Mouse (Mus musculus) liver, embryonic 14.5 days (tissue): ENCODE measurements around the gene AI854703. TPM values are rescaled to one million over a fixed set of nuclear protein-coding genes. Genes with fewer than 3 reads are reported as not detected.
"Not testable (repeated sequence)": the region's sequence is repeated elsewhere in the genome, so short reads cannot be mapped to it uniquely, and the experiment has no call there.

ENCODE experiments used
- ATAC-seq: fragments of 200-750 bp; cut with Nextera tagmentation; 2 replicates; pipeline ENCODE4 v1.8.0; 2017; ENCODE audit warnings: moderate number of reproducible peaks, mild to moderate bottlenecking, moderate library complexity; ENCODE audit not compliant: insufficient read depth
- DNase-seq, 3 experiments: peaks; one replicate each; pipeline ENCODE4 v3.0.0-alpha.2; 2012 to 2013; ENCODE audit warnings: low read depth in 3 of 3, low spot score in 3 of 3
- H3K27ac ChIP-seq: fragments of 300-500 bp; sonication (generic); 2 replicates; pipeline ENCODE4 v1.5.1; 2014; ENCODE audit warnings: moderate library complexity, mild to moderate bottlenecking, control low read depth, inconsistent platforms
- H3K27me3 ChIP-seq: fragments of 300-500 bp; sonication (generic); 2 replicates; pipeline ENCODE4 v1.6.1; 2014; ENCODE audit warnings: mild to moderate bottlenecking, low read length, moderate library complexity; ENCODE audit not compliant: control insufficient read depth, insufficient read depth
- H3K36me3 ChIP-seq: fragments of 300-500 bp; sonication (generic); replicated peaks from 2 replicates; pipeline ENCODE4 v1.6.1; 2014; ENCODE audit warnings: low read depth; ENCODE audit not compliant: control insufficient read depth, insufficient read depth
- H3K4me1 ChIP-seq, 2 experiments: fragments of 200-500 bp in 1 of 2; fragments of 300-500 bp in 1 of 2; sonication (generic) in 1 of 2; replicated peaks; 2 replicates each; pipeline ENCODE4 v1.6.1; 2012 to 2014; ENCODE audit warnings: antibody characterized with exemption in 1 of 2, inconsistent platforms in 1 of 2, low read length in 1 of 2; ENCODE audit not compliant: control insufficient read depth in 2 of 2, insufficient read depth in 2 of 2
- H3K4me2 ChIP-seq: fragments of 300-500 bp; sonication (generic); 2 replicates; pipeline ENCODE4 v1.6.1; 2014; ENCODE audit warnings: low read depth, mild to moderate bottlenecking, control low read depth, moderate library complexity
- H3K4me3 ChIP-seq, 2 experiments: fragments of 200-500 bp in 1 of 2; fragments of 300-500 bp in 1 of 2; sonication (generic) in 1 of 2; 2 replicates each; pipeline ENCODE4 v1.5.1; 2012 to 2014; ENCODE audit warnings: low read depth in 2 of 2, low read length in 2 of 2, mild to moderate bottlenecking in 2 of 2, control low read depth in 1 of 2, inconsistent platforms in 1 of 2, moderate library complexity in 1 of 2; ENCODE audit not compliant: insufficient read depth in 1 of 2
- H3K9ac ChIP-seq: fragments of 300-500 bp; sonication (generic); replicated peaks from 2 replicates; pipeline ENCODE4 v1.6.1; 2014; ENCODE audit warnings: mild to moderate bottlenecking, control low read depth, moderate library complexity
- H3K9me3 ChIP-seq: fragments of 300-500 bp; sonication (generic); 2 replicates; pipeline ENCODE4 v1.6.1; 2016; ENCODE audit warnings: low read length, mixed read lengths; ENCODE audit not compliant: control insufficient read depth
- CTCF ChIP-seq: IDR thresholded peaks from 2 replicates; pipeline ENCODE4 v1.5.1; 2016; ENCODE audit warnings: antibody characterized with exemption, low read depth, control low read depth
- EP300 ChIP-seq: IDR thresholded peaks from 2 replicates; pipeline ENCODE4 v1.6.1; 2016; ENCODE audit warnings: antibody characterized with exemption, low read depth
- WGBS: fragments of 180-500 bp; shearing (Covaris S2); extraction: QIAGEN DNeasy Blood & Tissue Kit; methylation state at CpG from one replicate; pipeline ENCODE4 v1.1.7; 2014; ENCODE audit not compliant: insufficient replicate concordance; 5-methylcytosine and 5-hydroxymethylcytosine counted together
- polyA plus RNA-seq, 2 experiments: library from polyadenylated mRNA; depleted of rRNA in 1 of 2; stranded (reverse) in 1 of 2; unstranded in 1 of 2; fragments of >200 nt; fragmentation: Nextera tagmentation in 1 of 2; extraction: Ambion mirVana in 1 of 2; gene quantifications; 2 replicates each; pipeline versions ENCODE4 v1.2.1 to v1.2.3; 2012 to 2014

Gene AI854703
- polyA plus RNA-seq, 2 experiments, result 0.06 to 0.31 TPM

DNA sequence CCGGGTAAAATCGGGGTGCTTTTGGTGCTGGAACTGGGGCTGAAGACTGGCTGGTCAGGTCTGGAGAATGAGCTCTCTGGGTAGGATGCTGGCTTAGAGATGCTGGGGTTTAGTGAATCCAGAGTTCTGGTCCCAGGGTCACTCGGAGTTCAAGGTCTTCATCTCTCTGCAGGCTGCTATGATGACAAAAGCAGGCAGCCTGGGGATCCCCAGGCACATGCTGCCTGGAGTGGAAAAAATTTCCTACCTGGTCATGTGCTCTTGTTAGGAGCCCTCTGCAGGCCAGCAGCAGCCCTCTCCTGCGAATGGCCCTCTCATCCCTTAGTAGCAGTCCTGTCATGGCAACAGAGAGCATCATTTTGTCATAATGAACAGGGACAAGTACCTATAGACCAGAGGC is 13.1 kb upstream of the AI854703 start:
- ATAC-seq (no peak), DNase-seq (no peak)
- no peak overlapping the region for H3K4me3 ChIP-seq
- H3K9ac ChIP-seq, result no peak overlapping the region
- no peaks in the 10 kb centered on the region for H3K36me3 ChIP-seq
- H3K27ac ChIP-seq, result no peak overlapping the region
- H3K4me2 ChIP-seq, result no peak overlapping the region
- H3K27me3 ChIP-seq, result no peaks in the 10 kb centered on the region
- H3K9me3 ChIP-seq, result no peaks in the 10 kb centered on the region
- no peaks in the 10 kb centered on the region; a peak in 1 of 4 replicates for H3K4me1 ChIP-seq
- TF ChIP-seq EP300 (no peak), CTCF (no peak)
- 65% methylated on average over 4 of the region's 4 CpGs for WGBS

DNA sequence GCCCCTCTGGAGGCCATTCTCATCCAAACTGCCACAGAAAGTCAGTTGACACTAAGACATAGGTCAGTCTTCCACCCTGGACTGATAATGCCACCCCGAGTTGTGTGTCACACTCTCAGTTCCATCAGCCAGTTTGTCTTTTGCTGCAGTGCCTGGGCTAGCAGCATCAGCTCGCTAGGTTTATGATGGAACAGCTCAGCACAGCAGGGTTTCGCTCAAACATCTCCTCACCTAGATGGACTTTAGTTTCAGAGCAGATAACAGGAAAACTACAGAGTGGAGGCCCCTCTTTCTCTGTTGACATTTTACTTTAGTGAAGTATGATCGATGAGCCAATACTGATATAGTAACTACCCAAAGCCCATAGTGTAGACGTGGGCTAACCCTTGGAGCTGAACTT is 11.8 kb upstream of the AI854703 start:
- H3K27ac ChIP-seq, result no peak overlapping the region
- ATAC-seq (no peak), DNase-seq (no peak)
- TF ChIP-seq EP300 (no peak), CTCF (no peak)
- WGBS, result 59% methylated on average over 5 of the region's 5 CpGs
- H3K36me3 ChIP-seq, result no peaks in the 10 kb centered on the region
- H3K27me3 ChIP-seq, result no peaks in the 10 kb centered on the region
- H3K4me3 ChIP-seq, result no peak overlapping the region
- H3K9ac ChIP-seq, result no peak overlapping the region
- no peaks in the 10 kb centered on the region for H3K9me3 ChIP-seq
- no peak overlapping the region for H3K4me2 ChIP-seq
- H3K4me1 ChIP-seq, result no peaks in the 10 kb centered on the region; a peak in 1 of 4 replicates

GRCm38 (mm10) chr6:48620031-48620430 is 6.5 kb upstream of the AI854703 start:
- H3K9ac ChIP-seq, result no peak overlapping the region
- H3K4me2 ChIP-seq, result no peak overlapping the region
- H3K4me1 ChIP-seq, result no peaks in the 10 kb centered on the region; a peak in 1 of 4 replicates
- WGBS, result 90% methylated on average over 30 of the region's 30 CpGs
- no peaks in the 10 kb centered on the region for H3K36me3 ChIP-seq
- no peaks in the 10 kb centered on the region for H3K9me3 ChIP-seq
- DNase-seq (no peak), ATAC-seq (no peak)
- H3K27me3 ChIP-seq, result no peaks in the 10 kb centered on the region
- H3K4me3 ChIP-seq, result no peak overlapping the region
- no peak for TF ChIP-seq EP300
- TF ChIP-seq CTCF, result no peak
- H3K27ac ChIP-seq, result no peak overlapping the region

DNA sequence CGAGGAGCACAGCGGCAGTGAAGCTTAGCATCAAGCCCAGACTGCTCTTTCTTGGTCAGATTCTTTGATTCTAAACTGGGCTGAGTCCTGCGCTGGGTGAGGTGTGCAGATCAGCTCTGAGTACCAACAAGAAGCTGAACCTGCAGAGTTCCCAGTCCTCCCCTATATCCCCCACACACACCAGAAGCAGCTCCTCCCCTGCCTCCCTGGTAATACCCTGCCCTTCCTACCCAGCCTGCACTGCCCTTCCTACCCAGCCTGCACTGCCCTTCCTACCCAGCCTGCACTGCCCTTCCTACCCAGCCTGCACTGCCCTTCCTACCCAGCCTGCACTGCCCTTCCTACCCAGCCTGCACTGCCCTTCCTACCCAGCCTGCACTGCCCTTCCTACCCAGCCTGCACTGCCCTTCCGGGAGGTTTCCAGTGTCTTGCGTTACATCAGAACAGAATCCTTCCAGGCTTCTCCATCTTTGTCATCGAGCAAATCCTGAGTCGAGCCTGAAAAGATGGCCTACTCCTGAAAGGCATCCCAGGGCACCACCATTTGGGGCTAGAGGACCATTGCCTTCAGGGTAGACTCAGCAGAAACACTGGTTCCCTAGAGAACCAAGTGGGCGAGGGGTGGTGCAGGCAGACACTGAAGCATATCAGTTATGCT is 4.2 kb upstream of the AI854703 start:
- H3K27ac ChIP-seq, H3K36me3 ChIP-seq, H3K4me3 ChIP-seq, DNase-seq, ATAC-seq, H3K9me3 ChIP-seq, H3K4me1 ChIP-seq, H3K27me3 ChIP-seq, H3K4me2 ChIP-seq, H3K9ac ChIP-seq: not testable (repeated sequence)
- 66% methylated on average over 8 of the region's 8 CpGs for WGBS

- Histone ChIP-seq H3K4me1 (no peaks in the 10 kb centered on the region), H3K27ac (no peak overlapping the region), H3K4me3 (no peak overlapping the region), H3K4me2 (no peak overlapping the region), H3K9me3 (no peaks in the 10 kb centered on the region), H3K27me3 (no peaks in the 10 kb centered on the region; the same call in 1 of the 2 replicates), H3K9ac (no peak overlapping the region), H3K36me3 (no peaks in the 10 kb centered on the region)
- TF ChIP-seq CTCF (no peak), EP300 (no peak)
- 40% methylated on average over 1 of the region's 1 CpGs for WGBS
- DNase-seq (no peak), ATAC-seq (no peak)
Measured at GRCm38 (mm10) chr6:48623460-48623859, 3.1 kb upstream of the AI854703 start.
